Mouse (Mus musculus) left cerebral cortex, adult 2 months (tissue): ENCODE measurements around the gene Mxi1. TPM values are rescaled to one million over a fixed set of nuclear protein-coding genes. Genes with fewer than 3 reads are reported as not detected.

Experiments
- DNase-seq, 2 experiments: peaks; one replicate each; pipeline ENCODE4 v3.0.0; 2021 to 2022; ENCODE audit warnings: low spot score in 2 of 2, mixed read lengths in 1 of 2; ENCODE audit errors: extremely low spot score in 1 of 2
- H3K27ac ChIP-seq: fragments of 200-600 bp; 2 replicates; pipeline ENCODE4 v1.8.1; 2022
- H3K4me3 ChIP-seq: fragments of 200-600 bp; 2 replicates; pipeline ENCODE4 v1.8.1; 2022
- CTCF ChIP-seq: fragments of 200-600 bp; IDR thresholded peaks from 2 replicates; pipeline ENCODE4 v1.8.1; 2022; ENCODE audit warnings: antibody characterized with exemption, mild to moderate bottlenecking, moderate library complexity
- intact Hi-C: fragments of 180-260 bp; cut with DNase I; formaldehyde crosslinking; loops from one replicate; pipeline ENCODE4 v1.15.1; 2025
- total RNA-seq, 2 experiments: library from RNA; stranded (reverse); gene quantifications; 2 replicates each; pipeline ENCODE4 v1.2.3; 2021

Mxi1 gene
- total RNA-seq, 2 experiments from 2014 or later, result 85.3 to 89.6 TPM

GRCm38 (mm10) chr19:53278491-53279415, 31.6 kb upstream of the Mxi1 start:
- DNase-seq, result no peak
- intact Hi-C loops, result no loop called here
- TF ChIP-seq CTCF, result no peak
- no peak overlapping the region for H3K27ac ChIP-seq
- no peak overlapping the region for H3K4me3 ChIP-seq

DNA sequence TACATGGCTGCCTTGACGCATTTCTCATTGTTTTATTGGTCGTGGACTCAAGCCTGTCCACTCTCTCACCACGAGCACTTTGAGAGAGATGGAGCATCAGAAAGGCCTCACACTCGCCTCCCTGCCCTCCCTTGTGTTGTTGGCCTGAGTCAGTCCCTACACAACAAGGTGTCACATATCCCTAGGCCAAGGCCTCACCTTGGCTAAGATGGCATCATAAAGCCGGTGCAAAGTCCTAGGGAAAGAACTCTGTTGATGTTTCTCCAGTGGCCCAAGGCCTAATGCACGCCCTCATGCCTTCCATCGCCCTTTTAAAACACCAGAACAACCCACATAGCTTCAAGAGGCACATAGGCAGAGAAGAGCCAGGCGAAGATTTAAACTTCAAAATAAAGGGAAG, 30.1 kb upstream of the Mxi1 start:
- intact Hi-C loops, result no loop called here
- no peak for DNase-seq
- TF ChIP-seq CTCF, result no peak
- no peak overlapping the region for H3K27ac ChIP-seq
- no peak overlapping the region for H3K4me3 ChIP-seq

- no peak for TF ChIP-seq CTCF
- no peak for DNase-seq
- Histone ChIP-seq H3K27ac (no peak overlapping the region), H3K4me3 (no peak overlapping the region)
- intact Hi-C loops, result no loop called here
These were observed 27.7 kb upstream of the Mxi1 start for GRCm38 (mm10) chr19:53282571-53282970.

DNA sequence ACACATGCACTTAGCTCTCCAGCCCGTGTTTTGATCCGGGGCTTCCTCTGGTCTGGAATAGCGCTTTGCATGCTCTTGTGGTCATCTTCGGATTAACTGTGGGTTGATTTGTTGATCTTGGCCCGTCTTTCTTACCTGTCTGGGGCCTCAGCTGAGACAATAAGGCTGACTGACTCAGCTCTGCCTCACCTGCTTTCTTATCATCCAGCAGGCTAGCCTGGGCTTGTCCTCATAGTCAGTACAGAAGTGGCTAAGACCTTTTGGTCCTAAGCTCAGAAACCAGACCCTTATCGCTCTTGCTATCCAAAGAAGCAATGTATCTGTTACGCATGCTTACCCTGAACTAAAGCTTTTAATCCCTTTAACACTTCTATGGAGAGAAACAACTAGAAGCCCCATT, 26.6 kb upstream of the Mxi1 start:
- no peak for TF ChIP-seq CTCF
- H3K27ac ChIP-seq, result no peak overlapping the region

GRCm38 (mm10) chr19:53284268-53285208, 25.8 kb upstream of the Mxi1 start:
- Histone ChIP-seq H3K4me3 (no peak overlapping the region), H3K27ac (no peak overlapping the region)
- intact Hi-C loops, result no loop called here
- TF ChIP-seq CTCF, result no peak
- DNase-seq, result no peak

More for the DNA sequence above, 26.6 kb upstream of the Mxi1 start:
- H3K4me3 ChIP-seq, result no peak overlapping the region
- intact Hi-C loops, result no loop called here
- no peak for DNase-seq

- Histone ChIP-seq H3K27ac (no peak overlapping the region), H3K4me3 (no peak overlapping the region)
- DNase-seq, result no peak
- no peak for TF ChIP-seq CTCF
- intact Hi-C loops, result no loop called here
These were observed 13.7 kb upstream of the Mxi1 start for GRCm38 (mm10) chr19:53296331-53297254.

GRCm38 (mm10) chr19:53299156-53299828, 11.0 kb upstream of the Mxi1 start:
- no peak for DNase-seq
- Histone ChIP-seq H3K27ac (no peak overlapping the region), H3K4me3 (no peak overlapping the region)
- TF ChIP-seq CTCF, result no peak
- intact Hi-C loops, result no loop called here

DNA sequence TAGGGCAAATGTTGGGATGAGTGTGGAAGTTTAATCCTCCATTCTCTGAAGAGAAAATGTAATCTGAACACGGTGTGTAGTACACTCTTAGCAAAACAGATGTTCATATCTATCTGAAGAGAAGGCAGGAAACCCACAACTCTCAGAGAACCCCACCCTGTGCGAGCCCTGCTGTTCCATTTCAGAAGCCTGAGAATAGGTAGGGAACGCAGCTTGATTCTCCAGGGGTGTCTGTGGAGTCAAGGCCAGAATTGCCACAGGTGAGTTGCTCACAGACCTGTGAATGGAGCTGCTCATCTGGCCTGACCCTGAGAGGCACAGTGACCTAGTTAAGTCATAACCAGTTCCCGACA, 10.5 kb upstream of the Mxi1 start:
- TF ChIP-seq CTCF, result no peak
- Histone ChIP-seq H3K4me3 (no peak overlapping the region), H3K27ac (no peak overlapping the region)
- intact Hi-C loops, result no loop called here
- DNase-seq, result no peak

- TF ChIP-seq CTCF, result no peak
- Histone ChIP-seq H3K27ac (no peak overlapping the region), H3K4me3 (no peak overlapping the region)
- no peak for DNase-seq
- intact Hi-C loops, result no loop called here
These were observed 6.9 kb upstream of the Mxi1 start for GRCm38 (mm10) chr19:53303382-53303781.

- Histone ChIP-seq H3K27ac (no peak overlapping the region), H3K4me3 (no peak overlapping the region)
- intact Hi-C loops, result no loop called here
- no peak for TF ChIP-seq CTCF
- no peak for DNase-seq
These were observed 4.7 kb upstream of the Mxi1 start for GRCm38 (mm10) chr19:53305621-53306020.

- DNase-seq, result no peak
- intact Hi-C loops, result no loop called here
- H3K27ac ChIP-seq, result no peak overlapping the region
- TF ChIP-seq CTCF, result no peak
- H3K4me3 ChIP-seq, result no peak overlapping the region
These were observed 3.6 kb upstream of the Mxi1 start for GRCm38 (mm10) chr19:53306706-53307105.
